Mouse (Mus musculus): ENCODE measurements around the gene Lhfpl2. TPM values are rescaled to one million over a fixed set of nuclear protein-coding genes. Genes with fewer than 3 reads are reported as not detected.

The Lhfpl2 gene
- polyA plus RNA-seq, 1 experiment from 2014 or later: 51.5 TPM

DNA sequence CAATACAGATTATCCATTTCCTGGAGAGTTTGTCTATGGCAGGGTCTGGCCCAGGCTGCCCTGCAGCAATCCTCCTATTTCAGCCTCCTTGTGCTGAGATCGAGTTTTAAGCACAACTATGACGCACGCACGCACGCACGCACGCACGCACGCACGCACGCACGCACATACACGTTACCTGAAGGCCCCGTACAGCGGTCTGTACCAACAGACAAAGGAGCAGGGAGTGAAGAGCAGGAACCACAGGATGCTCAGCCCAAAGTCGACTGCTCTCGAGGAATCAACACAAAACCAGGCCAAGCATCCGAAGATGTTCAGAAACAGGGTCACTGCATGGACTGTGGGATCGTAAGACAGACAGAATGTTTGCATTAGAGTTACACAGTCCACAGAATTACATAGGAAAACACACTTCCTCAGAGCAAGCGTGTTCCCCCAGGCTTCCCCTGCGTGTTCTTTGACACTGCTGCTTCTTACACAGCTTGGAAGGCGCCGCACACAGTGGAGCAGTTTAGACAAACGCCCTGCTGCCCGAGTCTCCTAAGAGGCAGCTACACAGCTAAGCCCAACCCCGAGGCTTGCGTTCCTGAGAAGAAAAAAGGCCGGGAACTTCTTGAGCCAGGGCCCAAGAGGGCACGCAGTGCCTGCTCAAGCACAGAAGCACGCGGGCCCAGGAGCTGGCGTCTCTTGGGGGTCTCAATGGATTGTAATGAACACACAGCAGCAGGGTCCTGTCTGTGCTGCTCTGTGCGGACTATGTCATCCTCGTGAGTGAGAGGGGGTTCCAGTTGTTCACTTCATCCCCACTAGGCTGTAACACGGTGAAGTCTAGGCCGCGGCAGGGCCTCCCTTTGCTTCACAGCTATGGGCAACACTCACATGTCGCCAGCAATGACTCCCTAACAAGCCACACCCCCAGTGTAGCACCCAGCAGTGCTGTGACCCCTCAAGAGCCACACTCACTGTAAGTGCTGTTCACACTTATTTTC, 167.4 kb downstream of the Lhfpl2 start:
- Histone ChIP-seq H3K4me2 (ENCODE audit: low read length) (no peak overlapping the region), H3K9ac (ENCODE audit: low read depth, low read length) (no peak overlapping the region), H3K27ac (no peak overlapping the region), H3K27me3 (ENCODE audit: insufficient read depth, low read length) (no peaks in the 10 kb centered on the region), H3K4me1 (replicated peaks; ENCODE audit: insufficient read depth, low read length) (no peaks in the 10 kb centered on the region), H3K36me3 (ENCODE audit: insufficient read depth, low read length) (peaks cover 23% of the 10 kb centered on the region; the same call in 1 of the 2 replicates), H3K9me3 (replicated peaks; ENCODE audit: low read length) (no peaks in the 10 kb centered on the region), H3K4me3 (replicated peaks; ENCODE audit: low read depth, low read length) (no peak overlapping the region)
- ATAC-seq (replicated peaks; ENCODE audit: low FRiP score, low read depth) (no peak), DNase-seq (ENCODE audit: low spot score) (no peak)
- no peak for TF ChIP-seq CTCF (IDR thresholded peaks at IDR 0.05; ENCODE audit: low read depth)
- WGBS: 94% methylated on average over 38 of the region's 38 CpGs

DNA sequence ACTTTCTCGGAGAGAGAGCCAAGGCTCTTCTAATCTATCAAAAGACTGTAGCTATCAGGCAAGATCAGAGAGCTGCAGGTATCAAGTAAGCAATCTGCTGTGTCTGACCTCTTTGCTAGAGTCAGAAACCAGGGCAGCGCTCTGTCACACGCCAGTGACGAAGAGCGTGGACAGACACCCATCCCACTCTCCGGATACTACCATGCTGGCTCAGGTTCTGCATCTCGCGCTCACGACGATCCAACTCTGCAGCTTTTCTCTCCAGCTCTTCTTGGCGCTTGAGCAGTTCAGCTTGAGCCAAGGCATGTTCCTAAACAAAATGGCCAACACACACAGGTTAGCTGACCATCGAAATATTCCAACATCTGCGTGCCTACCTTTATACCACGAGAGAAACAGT, 174.3 kb downstream of the Lhfpl2 start:
- no peak overlapping the region for H3K27ac ChIP-seq
- H3K36me3 ChIP-seq (ENCODE audit: insufficient read depth, low read length): peaks cover 12% of the 10 kb centered on the region; the same call in 1 of the 2 replicates
- DNase-seq (ENCODE audit: low spot score) (no peak), ATAC-seq (replicated peaks; ENCODE audit: low FRiP score, low read depth) (no peak)
- H3K27me3 ChIP-seq (ENCODE audit: insufficient read depth, low read length): no peaks in the 10 kb centered on the region
- no peak overlapping the region for H3K4me2 ChIP-seq (ENCODE audit: low read length)
- no peaks in the 10 kb centered on the region for H3K9me3 ChIP-seq (replicated peaks; ENCODE audit: low read length)
- no peak overlapping the region for H3K9ac ChIP-seq (ENCODE audit: low read depth, low read length)
- no peaks in the 10 kb centered on the region for H3K4me1 ChIP-seq (replicated peaks; ENCODE audit: insufficient read depth, low read length)
- 83% methylated on average over 14 of the region's 14 CpGs for WGBS
- H3K4me3 ChIP-seq (replicated peaks; ENCODE audit: low read depth, low read length): no peak overlapping the region
- no peak for TF ChIP-seq CTCF (IDR thresholded peaks at IDR 0.05; ENCODE audit: low read depth)

DNA sequence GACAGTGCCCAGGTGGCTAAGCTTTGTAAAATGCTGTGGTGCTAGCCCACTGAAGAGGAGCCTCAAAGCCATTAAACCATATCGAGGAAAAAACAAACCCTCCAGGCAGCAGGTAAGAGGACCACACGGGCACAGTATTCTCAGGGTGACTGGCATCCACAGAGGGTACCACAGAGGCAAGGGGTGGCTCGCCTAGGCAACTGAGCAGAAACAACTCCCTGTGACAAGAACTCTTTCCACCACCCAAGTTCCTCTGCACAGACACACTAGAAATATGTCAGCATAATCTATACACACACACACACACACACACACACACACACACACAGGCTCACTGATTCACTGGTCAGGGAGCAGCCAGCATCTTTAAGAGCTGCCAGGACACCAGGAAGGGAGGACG, 181.9 kb downstream of the Lhfpl2 start:
- Histone ChIP-seq H3K9me3 (replicated peaks; ENCODE audit: low read length) (no peaks in the 10 kb centered on the region), H3K36me3 (ENCODE audit: insufficient read depth, low read length) (no peaks in the 10 kb centered on the region), H3K27ac (no peak overlapping the region), H3K4me3 (replicated peaks; ENCODE audit: low read depth, low read length) (no peak overlapping the region), H3K27me3 (ENCODE audit: insufficient read depth, low read length) (no peaks in the 10 kb centered on the region), H3K9ac (ENCODE audit: low read depth, low read length) (no peak overlapping the region), H3K4me1 (replicated peaks; ENCODE audit: insufficient read depth, low read length) (no peaks in the 10 kb centered on the region), H3K4me2 (ENCODE audit: low read length) (no peak overlapping the region)
- TF ChIP-seq CTCF (IDR thresholded peaks at IDR 0.05; ENCODE audit: low read depth): no peak
- no peak for DNase-seq (ENCODE audit: low spot score)
- ATAC-seq (replicated peaks; ENCODE audit: low FRiP score, low read depth): no peak
- WGBS: 66% methylated on average over 4 of the region's 4 CpGs

DNA sequence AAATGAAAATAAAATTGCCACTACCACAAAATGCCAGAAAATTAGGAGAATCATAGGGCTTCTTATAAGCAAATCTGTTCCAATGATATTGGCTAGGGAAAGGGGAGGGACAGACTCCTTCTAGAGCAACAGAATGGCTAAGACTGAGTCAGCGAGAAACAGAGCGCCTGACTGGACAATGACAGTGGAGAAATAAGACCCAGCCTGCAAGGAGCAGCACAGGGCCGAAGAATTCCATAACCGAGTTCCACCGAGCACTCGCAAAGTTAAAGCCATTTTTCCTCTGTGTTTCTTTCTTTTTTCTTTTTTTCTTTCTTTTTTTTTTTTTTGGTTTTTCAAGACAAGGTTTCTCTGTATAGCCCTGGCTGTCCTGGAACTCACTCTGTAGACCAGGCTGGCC, 182.5 kb downstream of the Lhfpl2 start:
- H3K36me3 ChIP-seq (ENCODE audit: insufficient read depth, low read length): no peaks in the 10 kb centered on the region
- no peaks in the 10 kb centered on the region for H3K9me3 ChIP-seq (replicated peaks; ENCODE audit: low read length)
- DNase-seq (ENCODE audit: low spot score) (peak; percentile 30), ATAC-seq (replicated peaks; ENCODE audit: low FRiP score, low read depth) (no peak)
- no peak overlapping the region for H3K4me3 ChIP-seq (replicated peaks; ENCODE audit: low read depth, low read length)
- H3K9ac ChIP-seq (ENCODE audit: low read depth, low read length): no peak overlapping the region
- H3K4me2 ChIP-seq (ENCODE audit: low read length): no peak overlapping the region
- no peak overlapping the region for H3K27ac ChIP-seq
- H3K27me3 ChIP-seq (ENCODE audit: insufficient read depth, low read length): no peaks in the 10 kb centered on the region
- 74% methylated on average over 6 of the region's 6 CpGs for WGBS
- no peak for TF ChIP-seq CTCF (IDR thresholded peaks at IDR 0.05; ENCODE audit: low read depth)
- no peaks in the 10 kb centered on the region for H3K4me1 ChIP-seq (replicated peaks; ENCODE audit: insufficient read depth, low read length)

DNA sequence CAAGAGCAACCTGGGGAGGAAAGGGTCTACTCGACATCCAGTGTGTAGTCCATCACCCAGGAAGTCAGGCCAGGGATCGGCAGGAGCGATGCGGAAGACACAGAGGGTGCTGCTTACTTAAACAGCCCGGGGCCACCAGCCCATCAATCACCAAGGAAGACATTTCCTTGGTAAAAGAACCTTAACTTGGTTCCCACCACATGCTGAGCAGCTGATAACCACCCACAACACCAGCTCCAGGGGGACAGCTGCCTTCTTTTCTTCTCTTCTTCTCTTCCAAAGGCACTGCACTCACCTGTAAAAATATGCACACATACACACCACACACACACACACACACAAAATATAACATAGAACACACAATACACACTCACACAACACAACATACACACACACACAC, 183.3 kb downstream of the Lhfpl2 start:
- Histone ChIP-seq H3K4me2 (ENCODE audit: low read length) (no peak overlapping the region), H3K4me3 (replicated peaks; ENCODE audit: low read depth, low read length) (no peak overlapping the region), H3K4me1 (replicated peaks; ENCODE audit: insufficient read depth, low read length) (no peaks in the 10 kb centered on the region), H3K36me3 (ENCODE audit: insufficient read depth, low read length) (no peaks in the 10 kb centered on the region), H3K9ac (ENCODE audit: low read depth, low read length) (no peak overlapping the region), H3K27me3 (ENCODE audit: insufficient read depth, low read length) (no peaks in the 10 kb centered on the region), H3K27ac (no peak overlapping the region), H3K9me3 (replicated peaks; ENCODE audit: low read length) (no peaks in the 10 kb centered on the region)
- TF ChIP-seq CTCF (IDR thresholded peaks at IDR 0.05; ENCODE audit: low read depth): no peak
- DNase-seq (ENCODE audit: low spot score): no peak
- WGBS: 32% methylated on average over 5 of the region's 5 CpGs
- no peak for ATAC-seq (replicated peaks; ENCODE audit: low FRiP score, low read depth)

DNA sequence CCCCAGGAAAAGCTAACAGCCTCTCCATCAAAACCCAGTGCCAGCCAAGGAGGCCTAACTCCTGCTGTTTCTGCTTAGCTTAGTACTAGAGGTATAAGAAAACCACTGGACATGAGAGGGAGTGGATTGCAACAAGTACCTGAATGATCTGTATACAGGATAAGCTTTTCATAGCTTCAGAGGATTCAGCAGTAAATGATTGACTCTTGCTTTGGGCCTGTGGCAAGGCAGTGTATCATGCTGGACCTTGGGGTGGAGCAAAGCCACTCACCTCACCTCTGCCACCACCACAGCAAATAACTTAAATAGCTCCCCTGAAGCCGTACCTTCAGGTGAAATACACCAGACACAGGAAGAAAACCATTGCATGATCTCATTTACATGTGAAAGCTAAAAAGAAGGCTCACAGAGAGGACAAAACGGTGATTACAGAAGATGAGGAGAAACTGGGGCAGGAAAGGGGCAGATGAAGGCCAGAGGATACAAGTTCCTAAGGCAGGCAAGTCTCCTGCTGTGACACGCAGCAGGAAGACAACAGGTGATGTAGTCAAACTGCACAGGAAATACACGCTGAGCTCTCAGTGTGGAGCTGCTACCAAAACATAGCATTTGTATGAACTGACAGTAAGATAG, 184.4 kb downstream of the Lhfpl2 start:
- ATAC-seq (replicated peaks; ENCODE audit: low FRiP score, low read depth) (peak; percentile 40; the same call in 1 of the 2 replicates), DNase-seq (ENCODE audit: low spot score) (peak; percentile 36)
- no peaks in the 10 kb centered on the region for H3K27me3 ChIP-seq (ENCODE audit: insufficient read depth, low read length)
- no peak overlapping the region for H3K4me3 ChIP-seq (replicated peaks; ENCODE audit: low read depth, low read length)
- no peaks in the 10 kb centered on the region for H3K36me3 ChIP-seq (ENCODE audit: insufficient read depth, low read length)
- no peak overlapping the region for H3K4me2 ChIP-seq (ENCODE audit: low read length)
- no peak overlapping the region for H3K27ac ChIP-seq
- 62% methylated on average over 4 of the region's 4 CpGs for WGBS
- no peaks in the 10 kb centered on the region for H3K9me3 ChIP-seq (replicated peaks; ENCODE audit: low read length)
- no peaks in the 10 kb centered on the region for H3K4me1 ChIP-seq (replicated peaks; ENCODE audit: insufficient read depth, low read length)
- TF ChIP-seq CTCF (IDR thresholded peaks at IDR 0.05; ENCODE audit: low read depth): no peak
- no peak overlapping the region for H3K9ac ChIP-seq (ENCODE audit: low read depth, low read length)
